Mouse (Mus musculus) kidney, postnatal 25 days (tissue): ENCODE measurements around the gene Ptger2.
"Not testable (repeated sequence)": the region's sequence is repeated elsewhere in the genome, so short reads cannot be mapped to it uniquely, and the experiment has no call there.

ENCODE experiments used
- DNase-seq, 2 experiments: peaks; one replicate each; pipeline ENCODE4 v3.0.0; 2021; ENCODE audit warnings: mixed read lengths in 2 of 2

Ptger2 gene

GRCm38 (mm10) chr14:44987674-44988355, at the start of gene Ptger2:
Ptger2 (plus strand) TSS chr14:44988195.
- DNase-seq: not testable (repeated sequence)

- no peak for DNase-seq
Observed at GRCm38 (mm10) chr14:44960746-44961145, 27.2 kb upstream of the Ptger2 start.

- DNase-seq: peak; percentile 44 to 77
Observed at GRCm38 (mm10) chr14:44977278-44977677, 10.7 kb upstream of the Ptger2 start.

- peak in 1 of 2 experiments; percentile 21 for DNase-seq
Observed at GRCm38 (mm10) chr14:44979887-44980286, 8.1 kb upstream of the Ptger2 start.

DNA sequence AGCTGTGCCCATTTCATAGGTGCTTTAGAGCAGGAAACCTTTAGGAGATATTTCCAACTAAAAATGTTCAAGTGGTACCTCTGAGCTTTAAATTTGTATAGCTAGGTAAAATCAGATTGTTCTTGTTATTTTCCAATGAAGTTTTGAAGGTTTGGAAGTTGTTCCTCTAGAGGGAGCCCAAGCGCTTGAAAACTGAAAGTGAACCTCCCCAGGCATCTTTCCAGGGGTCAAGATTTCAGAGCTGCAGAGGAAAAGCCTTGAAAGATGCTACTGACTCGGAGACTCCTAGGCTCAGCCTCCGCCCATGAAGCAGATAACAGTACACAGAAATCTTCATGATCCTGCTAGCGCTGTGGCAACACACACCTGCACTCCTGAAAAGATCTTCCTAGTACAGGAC, 6.5 kb upstream of the Ptger2 start:
- DNase-seq: peak; percentile 50 to 76

DNA sequence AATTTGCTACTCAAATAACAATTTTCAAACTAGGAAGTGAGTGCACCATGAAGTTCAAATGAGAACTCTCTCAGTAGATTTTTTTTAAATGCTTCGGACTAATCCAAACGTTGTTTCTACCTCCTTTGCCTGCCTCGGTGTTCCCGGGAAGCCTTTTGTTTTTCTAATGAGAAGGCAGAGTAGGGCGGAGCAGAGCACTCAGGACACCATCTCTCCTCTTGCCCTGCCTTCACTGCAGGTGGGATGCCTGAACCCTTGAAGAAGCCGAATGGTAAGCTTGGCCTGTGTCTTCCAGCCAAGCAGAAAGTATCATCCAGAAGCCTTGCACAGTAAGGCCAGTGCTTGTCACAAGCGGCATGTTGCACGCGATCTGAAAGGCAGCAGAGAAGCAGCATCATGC, 3.9 kb upstream of the Ptger2 start:
- no peak for DNase-seq

DNA sequence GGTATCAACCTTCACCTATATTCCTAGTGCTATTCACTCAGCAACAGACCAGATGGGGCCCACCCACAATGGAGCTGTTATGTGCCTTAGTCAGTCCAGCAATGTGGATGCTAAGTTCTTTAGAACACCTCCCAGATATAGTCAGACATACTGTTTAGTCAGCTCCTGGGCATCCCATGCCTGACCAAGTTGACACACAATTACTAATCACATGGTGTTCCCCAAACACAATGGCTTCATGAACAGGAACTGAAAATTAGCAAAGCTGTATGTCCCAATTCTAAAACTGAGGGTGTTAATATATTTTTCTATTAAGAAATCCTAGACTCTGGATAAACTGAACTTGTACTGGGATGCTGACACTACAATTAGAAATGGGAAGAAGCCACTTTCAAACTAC, 1.7 kb upstream of the Ptger2 start:
- no peak for DNase-seq

DNA sequence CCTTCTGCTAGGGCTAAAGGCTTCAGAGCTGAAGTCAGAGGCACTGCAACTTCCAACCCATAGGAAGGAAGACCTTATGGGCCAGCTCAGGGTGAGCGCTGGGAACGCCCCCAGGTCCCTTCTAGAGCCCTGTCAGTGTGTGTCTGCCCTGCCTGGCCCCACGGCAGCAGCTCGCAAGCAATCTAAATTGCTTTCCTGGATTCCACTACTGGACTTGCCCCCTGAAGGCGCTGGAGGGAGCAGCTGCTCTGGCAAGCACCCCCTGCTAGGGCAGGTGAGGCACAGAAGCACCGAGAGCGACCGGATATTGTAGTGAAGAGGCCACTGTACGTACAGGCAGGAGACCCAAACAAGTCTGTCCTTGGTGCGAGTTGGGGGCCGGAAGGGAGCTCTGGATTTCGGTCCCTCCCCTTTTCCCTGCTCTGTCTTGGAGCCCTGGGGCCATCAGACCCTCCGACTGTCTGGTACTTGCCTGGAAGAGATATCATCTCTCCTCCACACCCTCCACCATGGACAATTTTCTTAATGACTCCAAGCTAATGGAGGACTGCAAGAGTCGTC, 541 bp downstream of the Ptger2 start:
- DNase-seq: no peak

GRCm38 (mm10) chr14:44989017-44989721, 1.2 kb downstream of the Ptger2 start:
- DNase-seq: no peak

DNA sequence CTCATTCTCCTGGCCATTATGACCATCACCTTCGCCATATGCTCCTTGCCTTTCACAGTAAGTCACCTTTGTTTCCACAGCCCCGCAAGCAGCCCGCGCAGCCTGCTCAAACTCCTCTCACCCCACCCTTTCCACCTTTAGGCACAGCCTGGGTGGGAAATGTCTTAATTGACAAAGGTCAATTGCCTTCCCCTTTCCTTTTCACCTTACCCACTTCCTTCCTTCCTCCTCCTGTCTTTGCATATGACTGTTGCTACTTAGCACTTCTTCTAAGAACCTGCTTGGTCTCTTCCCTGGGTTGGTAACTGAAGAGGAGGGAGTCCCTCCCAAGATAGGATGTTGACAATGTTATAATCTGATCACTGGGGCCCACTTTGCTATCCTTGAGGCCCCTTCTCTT, 1.8 kb downstream of the Ptger2 start:
- no peak for DNase-seq

- no peak for DNase-seq
Observed at GRCm38 (mm10) chr14:44994337-44994736, 6.3 kb downstream of the Ptger2 start.

GRCm38 (mm10) chr14:45000086-45000769, 12.2 kb downstream of the Ptger2 start:
- no peak for DNase-seq

DNA sequence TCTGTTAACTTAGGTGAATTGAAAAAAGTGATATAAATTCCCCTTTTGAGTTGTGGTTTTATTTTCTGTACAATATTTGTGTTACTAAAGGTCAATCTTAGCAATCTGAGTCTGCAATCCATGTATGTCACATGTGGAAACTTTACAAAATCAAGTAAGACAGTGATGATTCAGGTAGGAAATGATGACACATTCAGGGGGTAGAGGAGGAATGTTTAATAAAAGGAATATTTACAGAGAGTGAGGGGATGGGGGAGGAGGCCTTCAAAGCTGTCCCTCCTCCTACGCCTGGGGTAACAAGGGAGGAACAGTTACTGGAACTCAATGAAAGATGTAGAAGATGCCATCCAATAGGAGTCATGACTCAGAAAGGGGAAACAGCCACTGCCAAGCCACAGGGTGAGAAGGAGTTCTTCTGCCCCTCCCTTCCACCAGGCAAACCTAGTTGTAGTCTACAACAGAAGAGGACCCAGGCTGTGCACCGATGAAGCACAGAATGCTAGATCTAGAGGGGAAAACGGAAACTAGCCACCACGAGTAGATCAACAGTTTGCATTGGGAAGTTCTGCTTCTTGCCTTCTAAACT, 17.8 kb downstream of the Ptger2 start:
- DNase-seq: no peak

DNA sequence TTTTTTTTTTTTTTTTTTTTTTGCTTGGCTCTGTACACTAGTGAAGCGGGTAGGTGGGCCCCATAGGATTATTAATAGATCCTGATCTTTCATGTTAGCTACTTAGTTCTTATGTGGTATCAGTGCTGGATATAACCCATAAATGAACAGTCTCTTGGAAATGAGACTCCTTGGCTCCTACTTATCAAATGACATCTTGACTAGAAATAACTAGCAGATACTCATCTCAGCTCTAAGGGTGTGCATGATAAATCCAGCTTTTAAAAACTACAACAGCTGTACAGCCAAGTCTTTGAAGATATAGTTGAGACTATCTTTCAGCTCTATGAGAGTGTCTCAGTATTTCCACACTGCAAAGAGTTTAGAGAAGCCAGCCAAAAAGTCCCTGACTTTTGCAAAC, 21.2 kb downstream of the Ptger2 start:
- no peak for DNase-seq

DNA sequence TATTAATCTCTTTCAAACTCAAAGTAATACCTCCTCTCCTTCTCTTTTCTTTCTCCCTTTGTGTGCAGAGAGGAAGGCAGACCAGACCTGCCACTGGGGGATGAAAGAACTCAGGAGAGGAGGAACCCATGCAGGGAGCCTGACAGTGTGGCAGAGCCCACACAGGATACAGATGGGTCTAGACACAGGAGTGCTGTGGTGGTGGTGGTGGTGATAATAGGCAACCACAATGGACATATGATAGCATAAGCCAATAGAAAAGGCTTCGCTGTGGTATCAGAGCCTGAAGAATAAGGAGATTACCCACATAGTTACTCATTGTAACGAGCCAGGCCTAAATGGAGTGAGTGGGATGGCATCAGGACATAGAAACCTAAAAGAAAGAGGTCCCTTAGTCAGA, 23.3 kb downstream of the Ptger2 start:
- DNase-seq: no peak

DNA sequence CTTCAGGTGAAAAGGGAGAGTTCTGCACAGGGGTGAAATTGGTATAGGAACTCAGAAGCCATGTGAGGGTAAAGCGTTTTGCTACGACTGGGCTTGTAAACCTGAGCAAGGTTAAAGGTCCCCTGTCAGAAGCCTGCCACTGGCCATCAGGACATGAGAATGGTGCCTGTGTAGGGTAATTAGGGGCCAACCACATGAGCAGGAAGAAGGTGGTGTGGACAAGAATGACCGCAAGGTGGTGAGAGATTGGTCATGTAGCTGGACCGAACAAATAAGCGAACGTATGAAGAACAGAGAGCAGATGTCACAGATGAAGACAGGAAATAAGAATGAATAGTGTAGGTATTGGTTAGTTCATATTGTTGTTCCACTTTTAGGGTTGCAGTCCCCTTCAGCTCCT, 23.7 kb downstream of the Ptger2 start:
- no peak for DNase-seq

DNA sequence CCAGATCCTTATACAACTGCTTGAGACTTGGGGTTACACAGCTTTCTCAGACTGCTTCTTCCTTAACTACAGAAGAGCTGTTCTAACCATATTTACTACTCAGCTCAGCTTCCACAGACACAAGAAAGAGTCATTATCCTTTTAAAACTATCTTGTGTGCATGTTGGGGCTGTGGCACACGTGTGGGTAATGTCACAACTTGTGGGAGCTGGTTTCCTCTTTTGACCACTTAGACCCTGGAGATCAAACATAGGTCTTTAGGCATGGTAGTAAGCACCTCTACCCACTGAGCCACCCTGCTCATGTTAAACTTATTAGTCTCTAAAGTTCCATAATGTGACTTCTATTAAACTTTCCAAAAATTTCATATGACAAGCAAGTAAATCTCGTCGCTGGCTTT, 33.6 kb downstream of the Ptger2 start:
- no peak for DNase-seq

DNA sequence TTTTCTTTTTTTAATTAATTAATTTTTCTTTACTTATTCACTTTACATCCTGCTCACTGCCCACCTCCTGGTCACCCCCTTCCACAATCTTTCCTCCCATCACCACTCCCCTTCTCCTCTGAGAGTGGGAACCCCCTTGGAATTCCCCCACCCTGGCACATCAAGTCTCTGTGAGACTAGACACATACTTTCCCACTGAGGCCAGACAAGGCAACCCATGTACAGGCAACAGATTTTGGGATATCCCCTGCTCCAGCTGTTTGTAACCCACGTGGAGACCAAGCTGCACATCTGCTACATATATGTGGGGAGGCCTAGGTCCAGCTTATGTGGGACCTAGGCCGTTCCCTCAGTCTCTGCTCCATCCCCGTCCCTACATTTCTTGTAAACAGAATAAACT, 46.3 kb downstream of the Ptger2 start:
- no peak for DNase-seq

DNA sequence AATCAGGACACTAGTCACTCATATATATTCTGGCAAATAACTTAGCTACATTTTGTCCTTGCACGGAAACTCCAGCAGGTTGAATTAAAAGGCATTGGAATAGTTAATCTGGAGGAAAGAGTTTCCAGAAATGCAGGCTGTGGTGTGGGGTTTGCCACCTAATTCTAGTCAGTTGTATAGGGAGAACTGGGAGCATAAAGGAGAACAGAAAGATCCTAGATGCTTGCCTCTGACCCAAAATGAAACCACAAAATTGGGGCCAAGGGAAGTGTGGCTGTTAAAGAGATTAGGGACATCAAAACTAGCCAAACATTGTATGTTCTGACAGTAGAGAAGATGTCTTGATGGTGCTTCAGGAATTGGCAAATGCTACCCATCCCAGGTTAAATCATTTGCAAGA, 48.6 kb downstream of the Ptger2 start:
- DNase-seq: no peak

GRCm38 (mm10) chr14:45038052-45038451, 50.1 kb downstream of the Ptger2 start:
- no peak for DNase-seq

DNA sequence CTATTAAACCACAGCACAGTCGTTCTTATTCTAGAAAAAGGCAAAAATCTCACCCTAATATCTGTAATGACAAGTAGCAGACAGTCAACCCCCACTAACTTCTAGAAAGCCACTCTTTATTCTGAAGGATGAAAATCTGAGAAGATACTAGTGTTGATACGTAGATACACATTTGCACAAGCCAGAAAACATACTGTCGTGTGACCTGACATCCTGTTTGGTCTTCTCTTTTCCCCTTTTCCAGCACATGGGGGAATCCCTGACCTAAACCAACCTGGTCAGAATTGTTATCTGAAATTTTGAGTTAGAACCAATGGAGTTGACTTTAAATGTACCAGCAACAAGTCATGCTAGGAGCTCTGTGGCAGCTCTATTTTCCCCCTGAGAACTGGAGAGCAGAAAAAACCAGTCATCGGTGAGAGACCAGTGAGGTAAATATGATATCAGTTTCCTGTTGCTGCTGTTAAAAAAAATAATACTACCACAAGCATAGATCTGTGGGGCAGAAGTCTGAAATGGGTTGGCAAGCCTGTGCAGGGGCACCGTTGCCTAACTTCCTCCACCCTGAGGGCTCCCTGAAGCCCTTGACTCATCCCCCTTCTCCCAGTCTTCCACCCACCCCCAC, 53.0 kb downstream of the Ptger2 start:
- no peak for DNase-seq

DNA sequence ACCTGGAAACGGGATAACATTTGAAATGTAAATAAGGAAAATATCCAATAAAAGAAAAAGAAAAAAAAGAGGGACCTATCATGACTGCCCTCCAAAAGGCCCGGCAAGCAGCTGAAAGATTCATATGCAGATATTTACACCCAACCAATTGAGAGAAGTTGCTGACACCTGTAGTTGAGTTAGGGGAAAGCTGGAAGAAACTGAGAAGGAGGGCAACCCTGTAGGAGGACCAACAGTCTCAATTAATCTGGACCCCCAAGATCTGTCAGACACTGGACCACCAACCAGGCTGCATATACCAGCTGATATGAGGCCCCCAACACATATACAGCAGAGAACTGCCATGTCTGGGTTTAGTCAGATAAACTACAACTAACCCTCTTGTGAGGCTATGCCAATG, 60.1 kb downstream of the Ptger2 start:
- no peak for DNase-seq
